Mouse (Mus musculus): ENCODE measurements around the gene Glt1d1. TPM values are rescaled to one million over a fixed set of nuclear protein-coding genes. Genes with fewer than 3 reads are reported as not detected.

The Glt1d1 gene
- polyA plus RNA-seq, 1 experiment from 2014 or later, result 0.04 TPM

DNA sequence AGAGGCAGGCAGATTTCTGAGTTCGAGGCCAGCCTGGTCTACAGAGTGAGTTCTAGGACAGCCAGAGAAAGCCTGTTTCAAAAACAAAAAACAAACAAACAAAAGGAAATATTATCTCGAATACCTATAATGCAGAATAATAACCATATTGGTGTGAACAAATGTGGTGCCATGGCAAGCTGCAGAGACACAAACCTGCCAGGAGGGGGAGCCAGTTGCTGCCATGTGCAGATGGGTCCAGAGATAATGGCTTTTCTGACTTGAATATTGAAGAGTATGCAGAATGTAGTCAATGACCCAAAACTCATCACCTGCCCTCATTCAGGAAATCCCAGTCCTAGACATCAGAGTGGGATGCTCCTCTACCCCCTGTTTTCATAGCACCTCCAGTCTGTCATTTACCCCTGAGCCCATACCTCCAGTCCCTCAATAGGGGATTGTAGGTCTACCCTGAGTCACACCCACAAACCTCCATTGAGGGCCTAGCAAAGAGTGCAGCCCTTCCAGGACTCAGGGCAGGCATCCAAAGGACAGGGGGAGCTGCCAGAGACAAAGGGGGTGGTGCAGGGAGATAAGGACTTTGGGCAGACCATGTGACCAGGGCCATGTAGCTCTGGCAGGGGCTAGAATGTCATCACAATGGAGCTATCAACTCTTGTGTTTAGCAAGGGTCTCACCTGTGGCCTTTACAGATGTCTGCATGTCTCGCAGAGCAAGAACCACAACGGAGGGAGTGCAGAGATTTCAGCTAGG lies 124.8 kb downstream of the Glt1d1 start:
- H3K27me3 ChIP-seq (ENCODE audit: control insufficient read depth, insufficient read depth, low read length), result no peaks in the 10 kb centered on the region
- H3K4me1 ChIP-seq (ENCODE audit: control insufficient read depth, insufficient read depth, low read length), result no peaks in the 10 kb centered on the region
- H3K27ac ChIP-seq (ENCODE audit: low read depth, low read length), result no peak overlapping the region
- H3K36me3 ChIP-seq (ENCODE audit: control insufficient read depth, insufficient read depth, low read length), result no peaks in the 10 kb centered on the region
- no peak for ATAC-seq (replicated peaks; ENCODE audit: insufficient number of reproducible peaks, low FRiP score, low TSS enrichment)
- H3K4me3 ChIP-seq (ENCODE audit: low read depth, low read length), result no peak overlapping the region
- 71% methylated on average over 4 of the region's 4 CpGs for WGBS (ENCODE audit: insufficient replicate concordance)
- H3K9me3 ChIP-seq (replicated peaks; ENCODE audit: control insufficient read depth, low read length), result no peaks in the 10 kb centered on the region
- H3K9ac ChIP-seq (ENCODE audit: low read depth, low read length), result no peak overlapping the region
- no peak overlapping the region for H3K4me2 ChIP-seq

DNA sequence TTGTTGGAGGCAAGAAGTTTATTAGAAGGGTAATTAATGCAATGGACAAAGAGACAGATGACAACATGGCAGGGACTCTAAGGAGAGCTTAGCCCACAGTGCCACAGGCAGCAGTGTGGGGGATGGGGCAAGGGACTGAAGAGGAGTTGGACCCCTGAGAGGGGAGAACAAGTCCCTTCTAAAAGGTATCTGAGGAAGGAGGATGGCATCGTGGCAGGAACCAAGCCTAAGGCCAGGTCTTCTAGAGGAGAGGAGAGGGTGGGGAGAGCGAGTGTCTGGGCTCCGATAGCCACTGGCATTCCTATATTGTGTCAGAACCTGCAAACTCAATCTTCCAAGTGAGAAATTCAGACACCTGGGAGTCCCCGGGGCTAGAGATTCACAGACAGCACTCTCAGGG lies 126.5 kb downstream of the Glt1d1 start:
- Histone ChIP-seq H3K4me2 (no peak overlapping the region), H3K9ac (ENCODE audit: low read depth, low read length) (no peak overlapping the region), H3K4me1 (ENCODE audit: control insufficient read depth, insufficient read depth, low read length) (no peaks in the 10 kb centered on the region), H3K9me3 (replicated peaks; ENCODE audit: control insufficient read depth, low read length) (no peaks in the 10 kb centered on the region), H3K36me3 (ENCODE audit: control insufficient read depth, insufficient read depth, low read length) (no peaks in the 10 kb centered on the region), H3K4me3 (ENCODE audit: low read depth, low read length) (no peak overlapping the region), H3K27ac (ENCODE audit: low read depth, low read length) (no peak overlapping the region), H3K27me3 (ENCODE audit: control insufficient read depth, insufficient read depth, low read length) (no peaks in the 10 kb centered on the region)
- no peak for ATAC-seq (replicated peaks; ENCODE audit: insufficient number of reproducible peaks, low FRiP score, low TSS enrichment)
- 59% methylated on average over 4 of the region's 4 CpGs for WGBS (ENCODE audit: insufficient replicate concordance)

Other genes with a start within 250 kb of the Glt1d1 start
- 13.6 and 13.8 TPM in 2 replicates for gene Slc15a4, start 635 bp downstream of the Glt1d1 start, polyA plus RNA-seq (2014; fragmentation: Nextera tagmentation; extraction: Ambion mirVana)

Data from heart, embryonic 11.5 days (tissue).